Mouse (Mus musculus) urinary bladder, postnatal 4 days (tissue): ENCODE measurements around the gene Rab5if.
"Not testable (repeated sequence)": the region's sequence is repeated elsewhere in the genome, so short reads cannot be mapped to it uniquely, and the experiment has no call there.

ENCODE experiments used
- DNase-seq, 2 experiments: peaks; one replicate each; pipeline ENCODE4 v3.0.0; 2021 to 2022; ENCODE audit warnings: low spot score in 2 of 2

The Rab5if gene

GRCm38 (mm10) chr2:156853999-156854771 lies 8.7 kb upstream of the Rab5if start:
- DNase-seq = not testable (repeated sequence)

DNA sequence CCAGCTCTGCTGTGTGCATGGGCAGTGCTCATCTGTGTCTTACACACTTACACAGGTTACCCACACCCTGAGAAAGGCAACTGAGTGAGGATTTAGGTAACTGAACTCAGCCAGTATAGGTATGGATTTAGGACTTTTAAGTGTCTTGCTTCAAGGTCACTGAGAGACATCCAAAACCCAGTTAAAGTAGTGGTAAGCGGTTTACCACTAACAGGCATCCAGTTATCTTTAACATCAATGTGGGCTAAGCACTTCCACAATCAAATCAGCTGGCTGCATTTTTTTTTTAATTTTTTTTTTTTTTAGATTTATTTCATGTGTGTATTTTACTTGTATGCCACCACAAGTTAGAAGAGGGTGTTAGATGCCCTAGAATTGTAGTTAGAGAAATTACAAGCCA lies 6.6 kb upstream of the Rab5if start:
- DNase-seq = no peak

DNA sequence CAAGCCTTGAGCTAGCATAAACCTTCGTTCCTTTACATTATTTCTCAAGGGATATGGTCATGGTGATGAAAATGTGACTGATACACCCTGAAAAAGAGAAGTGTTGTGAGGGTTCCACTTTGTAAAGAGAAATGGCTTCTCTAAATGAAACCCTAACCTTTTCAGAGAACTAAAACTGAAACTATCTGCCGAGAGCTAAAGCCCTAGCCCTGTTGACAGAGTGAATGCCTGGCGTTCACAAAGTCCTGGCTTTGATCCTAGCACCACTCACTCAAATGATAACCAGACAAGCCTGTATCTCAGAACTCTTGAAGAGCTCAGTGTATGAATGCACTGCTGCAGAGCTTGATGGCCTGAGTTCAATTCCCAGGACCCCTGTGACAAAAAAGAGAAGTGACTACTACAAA lies 5.5 kb upstream of the Rab5if start:
- DNase-seq = no peak

- DNase-seq = no peak
Measured at GRCm38 (mm10) chr2:156857835-156858234, 5.1 kb upstream of the Rab5if start, which contains the start of gene 4930518I15Rik. 4930518I15Rik (minus strand) TSS chr2:156857946.

- no peak for DNase-seq
Measured at GRCm38 (mm10) chr2:156858671-156859070, 4.3 kb upstream of the Rab5if start.

- DNase-seq = no peak
Measured at GRCm38 (mm10) chr2:156862041-156862717, 749 bp upstream of the Rab5if start.

DNA sequence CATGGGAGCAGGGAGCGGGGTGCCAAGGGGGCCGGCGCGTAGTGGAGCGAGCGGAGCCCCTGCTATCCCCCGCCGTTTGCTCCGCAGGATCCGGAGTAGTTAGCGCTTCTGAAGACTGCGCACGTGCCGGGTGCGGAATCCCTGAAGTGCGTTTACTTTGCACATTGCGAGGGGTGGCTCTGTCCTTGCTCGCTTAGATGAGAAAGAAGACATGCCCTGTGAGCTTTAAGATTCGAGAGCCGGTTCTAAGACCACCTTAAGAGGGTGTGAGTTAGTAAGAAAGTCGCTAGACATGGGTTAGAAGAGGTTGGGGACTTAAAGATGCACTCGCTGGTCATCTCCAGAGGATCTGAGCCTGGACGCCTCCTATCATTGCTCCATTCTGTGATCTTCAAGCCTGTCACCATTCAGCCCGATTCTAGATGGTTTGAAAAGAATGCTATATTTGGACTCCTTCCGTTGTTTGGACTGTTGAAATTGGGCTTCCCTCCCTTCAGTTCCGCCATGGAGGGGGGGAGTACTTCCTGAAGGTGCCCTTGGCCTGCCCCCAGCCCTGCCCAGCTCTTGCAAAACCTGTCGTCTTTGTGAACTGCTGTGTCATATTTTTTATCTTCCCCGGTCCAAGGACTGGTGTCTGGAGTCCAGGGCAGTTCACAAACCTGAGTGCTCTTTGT lies 696 bp downstream of the Rab5if start:
- DNase-seq = peak in 1 of 2 experiments; percentile 52

GRCm38 (mm10) chr2:156864481-156864880 lies 1.6 kb downstream of the Rab5if start:
- no peak for DNase-seq

DNA sequence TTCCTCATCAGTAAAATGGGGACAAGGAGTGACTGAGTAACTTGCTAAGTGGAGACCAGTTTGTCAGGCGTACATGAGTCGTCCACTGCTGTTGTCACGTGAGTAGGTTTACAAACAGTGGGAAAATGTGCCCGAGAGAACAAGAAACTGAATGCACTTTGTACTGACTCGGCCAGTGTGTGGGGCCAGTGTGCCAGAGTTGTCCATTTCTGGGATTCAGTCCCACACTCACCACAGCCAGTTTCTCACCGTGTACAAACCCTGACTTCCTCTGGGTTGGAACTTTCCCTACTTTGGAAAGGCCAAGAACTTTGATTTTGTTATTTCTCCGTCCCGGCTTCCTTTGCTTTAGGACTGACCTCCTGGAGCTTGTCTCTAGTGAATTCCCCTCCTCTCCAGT lies 6.1 kb downstream of the Rab5if start:
- DNase-seq = no peak

DNA sequence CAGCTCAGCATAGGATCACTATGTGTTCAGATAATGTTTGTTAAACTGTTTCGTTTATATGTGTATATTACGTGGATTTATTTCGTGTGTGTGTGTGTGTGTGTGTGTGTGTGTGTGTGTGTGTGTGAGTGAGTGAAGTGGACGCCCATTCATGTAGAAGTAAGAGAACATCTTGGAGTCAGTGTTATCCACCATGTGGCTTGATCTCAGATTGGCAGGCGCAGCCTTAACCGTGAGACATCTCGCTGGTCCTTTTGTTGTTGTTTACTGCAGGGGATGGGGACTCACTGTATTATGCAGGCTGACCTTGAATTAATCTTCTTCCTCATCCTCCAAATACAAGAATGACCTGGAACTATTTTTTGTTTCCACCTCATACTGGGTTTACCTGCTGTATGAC lies 6.6 kb downstream of the Rab5if start:
- DNase-seq = no peak

GRCm38 (mm10) chr2:156870519-156870918 lies 7.6 kb downstream of the Rab5if start:
- peak in 1 of 2 experiments; percentile 44 for DNase-seq

GRCm38 (mm10) chr2:156873629-156874028 lies 10.7 kb downstream of the Rab5if start:
- DNase-seq = no peak

DNA sequence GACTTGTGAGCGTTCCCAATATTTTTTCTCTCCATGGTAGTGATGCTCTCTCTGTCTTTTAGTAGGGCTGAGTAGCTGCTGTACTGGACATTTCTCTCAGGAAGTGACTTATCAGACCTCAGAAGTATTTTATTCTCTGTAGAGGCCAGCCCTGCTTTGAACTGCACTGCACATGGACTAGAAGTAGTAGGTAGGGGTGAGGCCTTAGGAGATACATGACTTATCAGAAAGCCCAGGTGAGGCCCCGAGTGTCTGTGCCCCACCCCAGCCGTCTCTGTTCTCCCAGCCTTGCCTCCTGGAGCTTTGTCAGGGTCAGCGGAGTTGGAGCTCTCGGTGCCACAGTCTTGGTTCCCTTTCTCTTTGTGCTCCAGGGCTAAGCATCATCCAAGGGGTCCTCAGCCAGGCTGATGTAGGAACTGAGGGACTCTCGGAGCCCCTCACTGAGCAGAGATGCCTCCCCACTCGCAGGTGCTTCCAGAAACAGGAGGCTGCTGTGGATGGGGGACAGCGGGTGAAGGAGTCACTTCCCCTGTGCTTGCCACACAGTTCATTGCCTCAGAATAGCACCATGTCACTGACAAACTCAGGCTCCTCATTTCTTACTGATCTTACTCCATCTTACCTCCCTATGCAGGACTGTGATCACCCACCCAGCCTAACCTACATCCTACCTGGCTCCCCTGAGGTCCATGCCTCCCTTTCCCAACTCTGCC lies 11.3 kb downstream of the Rab5if start:
- no peak for DNase-seq

GRCm38 (mm10) chr2:156874760-156875510 lies 12.0 kb downstream of the Rab5if start:
- no peak for DNase-seq

DNA sequence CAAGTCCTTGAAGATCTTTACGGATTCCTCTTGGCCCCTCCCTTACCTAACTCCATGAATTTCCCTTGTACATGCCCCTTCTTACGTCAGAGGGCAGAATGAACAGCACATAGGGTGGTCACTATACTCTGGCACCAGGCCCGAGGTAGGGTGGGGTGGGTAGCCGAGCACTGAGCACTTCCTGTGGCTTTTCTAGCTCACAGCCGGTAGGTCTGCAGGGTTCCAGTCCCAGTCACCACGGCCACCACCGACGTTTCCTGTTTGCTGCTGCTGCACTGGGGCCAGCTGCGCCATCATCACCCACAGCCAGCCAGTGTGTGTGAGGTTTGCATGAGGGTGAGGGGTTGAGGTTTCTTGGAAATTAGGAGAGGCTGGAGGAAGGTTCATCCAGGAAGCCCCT lies 14.8 kb downstream of the Rab5if start:
- no peak for DNase-seq

DNA sequence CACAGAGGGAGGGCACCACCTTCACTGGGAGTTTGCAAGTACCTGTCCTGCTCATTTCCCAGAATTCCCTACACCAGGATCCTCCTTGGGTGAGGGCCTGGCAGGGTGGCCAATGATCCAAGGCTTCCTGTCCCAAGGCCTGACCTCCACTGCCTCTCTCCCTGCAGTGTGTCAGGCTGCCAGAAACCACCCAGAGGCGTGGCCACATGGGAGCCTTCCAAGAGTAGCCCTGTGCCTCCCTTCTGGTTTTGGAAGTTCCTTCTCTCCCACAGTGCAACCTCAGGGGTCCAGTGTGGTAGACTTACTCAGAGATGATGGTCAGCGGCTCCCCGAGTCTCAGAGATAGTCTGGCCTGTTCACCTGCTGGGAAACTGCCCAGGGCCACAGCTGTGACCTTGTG lies 16.6 kb downstream of the Rab5if start:
- no peak for DNase-seq

GRCm38 (mm10) chr2:156882431-156883001 lies 19.6 kb downstream of the Rab5if start:
- no peak for DNase-seq

DNA sequence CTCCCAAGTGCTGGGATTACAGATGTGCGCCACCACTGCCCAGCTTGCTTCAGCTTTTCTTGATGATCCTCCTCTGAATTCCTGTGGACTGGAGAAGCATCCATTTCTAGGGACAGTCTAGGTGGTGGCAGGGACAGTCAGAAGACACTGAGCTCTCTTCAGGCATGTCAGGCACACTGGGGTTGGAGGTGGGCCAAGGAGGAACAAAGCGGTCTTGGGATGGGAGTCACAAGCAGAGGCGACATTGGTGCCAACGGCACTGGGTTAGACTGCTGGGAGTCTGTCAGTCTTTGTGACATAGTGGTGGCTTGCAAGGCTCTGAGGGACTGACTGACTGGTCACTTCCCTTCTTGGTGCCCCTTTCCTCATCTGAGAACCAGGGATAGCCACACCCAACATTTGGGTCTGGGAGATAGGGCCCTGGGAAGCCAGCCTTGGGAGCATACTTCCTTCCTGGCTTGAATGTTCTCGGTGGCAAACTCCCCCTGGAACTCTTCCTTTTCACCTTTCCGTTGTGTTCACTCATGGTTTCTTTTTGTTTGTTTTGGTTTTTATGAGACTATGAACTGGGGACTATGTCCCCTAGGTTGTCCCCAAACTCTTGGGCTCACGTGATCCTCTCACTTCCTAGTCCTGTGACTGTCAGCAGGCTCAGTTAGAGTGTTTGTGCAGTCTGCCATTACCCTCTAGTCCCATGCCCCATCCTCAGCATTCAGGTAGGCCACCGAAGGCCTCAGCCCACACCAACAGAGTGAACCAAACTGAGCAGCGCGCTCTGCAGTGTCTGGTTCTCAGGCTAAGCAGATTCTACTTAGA lies 21.7 kb downstream of the Rab5if start:
- no peak for DNase-seq

DNA sequence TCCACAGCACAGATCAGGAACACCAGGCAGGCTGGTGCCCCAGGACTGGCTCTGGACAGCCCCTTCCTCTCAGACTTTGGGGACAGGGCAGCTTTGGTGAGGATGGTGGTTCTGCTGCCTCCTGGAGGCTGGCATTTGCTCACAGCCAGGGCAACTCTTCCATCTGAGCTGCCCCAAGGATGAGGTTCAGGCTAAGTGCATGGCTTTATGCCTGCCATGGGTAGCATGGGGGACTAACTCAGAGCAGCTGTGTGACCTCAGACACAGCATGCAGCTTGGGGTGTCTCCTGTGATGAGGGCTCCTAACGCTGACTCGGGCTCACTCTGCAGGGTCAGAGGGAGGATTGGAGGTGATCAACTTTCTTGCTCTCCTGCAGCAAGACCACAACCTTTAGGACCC lies 22.7 kb downstream of the Rab5if start:
- not testable (repeated sequence) for DNase-seq

DNA sequence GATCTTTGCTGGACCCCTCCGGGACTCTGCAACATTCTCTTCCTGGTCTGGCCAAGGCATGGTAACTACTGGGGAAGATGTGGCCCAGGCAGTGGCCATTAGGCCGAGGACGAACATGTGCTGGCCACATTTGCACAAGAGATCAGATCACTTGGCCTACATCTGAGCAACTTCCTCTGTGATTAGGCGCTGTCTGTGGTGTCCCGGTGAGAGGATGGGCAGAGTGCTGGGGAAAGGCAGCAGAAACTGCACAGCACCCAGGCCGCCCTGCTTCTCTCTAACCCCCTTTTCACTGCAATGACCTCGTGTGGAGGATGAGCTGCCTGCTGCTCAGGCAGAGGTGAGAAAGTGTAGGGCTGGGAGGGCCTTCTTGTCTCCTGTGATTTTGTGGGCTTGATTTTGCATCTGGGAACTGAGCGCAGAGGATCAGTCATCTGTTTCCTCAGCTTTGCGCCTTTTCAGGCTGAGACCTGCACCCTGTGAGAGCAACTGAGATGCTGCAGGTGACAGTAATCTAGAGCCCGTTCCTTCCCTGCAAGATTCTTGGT lies 23.2 kb downstream of the Rab5if start:
- no peak for DNase-seq
